Mouse (Mus musculus): Measurements from ENCODE around the gene Tmem265. TPM values are rescaled to one million over a fixed set of nuclear protein-coding genes. Genes with fewer than 3 reads are reported as not detected.

The Tmem265 gene
- polyA plus RNA-seq, 1 experiment from 2014 or later: 3.8 TPM

DNA sequence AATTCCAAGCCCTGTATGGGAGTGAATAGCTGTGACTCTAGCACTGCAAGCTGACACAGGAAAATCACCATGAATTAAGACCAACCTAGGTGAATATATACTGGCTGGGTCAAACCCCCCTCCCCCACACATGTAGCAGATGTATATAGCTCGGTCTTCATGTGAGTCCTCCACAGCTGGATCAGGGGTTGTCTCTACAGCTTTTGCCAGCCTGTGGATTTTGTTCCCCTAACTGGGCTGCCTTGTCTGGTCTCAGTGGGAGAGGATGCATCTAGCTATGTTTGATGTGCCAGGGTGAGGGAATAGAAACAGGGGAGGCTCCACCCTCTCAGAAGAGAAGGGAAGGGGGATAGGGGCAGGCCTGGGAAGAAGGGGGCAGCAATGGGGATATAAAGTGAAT lies 55.1 kb downstream of the Tmem265 start:
- no peaks in the 10 kb centered on the region for H3K4me1 ChIP-seq (replicated peaks; ENCODE audit: control insufficient read depth, insufficient read depth, low read length)
- TF ChIP-seq CTCF (IDR thresholded peaks at IDR 0.05; ENCODE audit: low read depth): no peak
- H3K4me2 ChIP-seq (replicated peaks; ENCODE audit: low read depth): no peak overlapping the region
- no peaks in the 10 kb centered on the region for H3K27me3 ChIP-seq (replicated peaks; ENCODE audit: control insufficient read depth, insufficient read depth, low read length)
- no peak overlapping the region for H3K4me3 ChIP-seq (ENCODE audit: low read depth, low read length)
- H3K36me3 ChIP-seq (ENCODE audit: control insufficient read depth, insufficient read depth): peaks cover 12% of the 10 kb centered on the region
- WGBS: 50% methylated on average over 1 of the region's 1 CpGs
- H3K27ac ChIP-seq (ENCODE audit: low read depth, low read length): no peak overlapping the region
- ATAC-seq: 0 out of 2 replicates have a peak, but pooled peaks have one; percentile 1
- no peaks in the 10 kb centered on the region for H3K9me3 ChIP-seq (ENCODE audit: control insufficient read depth)
- H3K9ac ChIP-seq (ENCODE audit: low read depth, low read length): no peak overlapping the region

Other genes with a start within 250 kb of the Tmem265 start
- gene Zfp768, start 215.8 kb upstream of the Tmem265 start, polyA plus RNA-seq (2015; fragmentation: Nextera tagmentation; extraction: Ambion mirVana): 16.3 and 18.0 TPM in 2 replicates
- 7.3 and 9.0 TPM in 2 replicates for gene Zfp747, start 185.3 kb upstream of the Tmem265 start, polyA plus RNA-seq (2015; fragmentation: Nextera tagmentation; extraction: Ambion mirVana)
- 4.7 and 5.8 TPM in 2 replicates for gene 9130019O22Rik, start 174.2 kb upstream of the Tmem265 start, polyA plus RNA-seq (2015; fragmentation: Nextera tagmentation; extraction: Ambion mirVana)
- gene E430018J23Rik, start 167.8 kb upstream of the Tmem265 start, polyA plus RNA-seq (2015; fragmentation: Nextera tagmentation; extraction: Ambion mirVana): 6.8 and 8.0 TPM in 2 replicates
- gene Zfp764, start 154.6 kb upstream of the Tmem265 start, polyA plus RNA-seq (2015; fragmentation: Nextera tagmentation; extraction: Ambion mirVana): 4.8 and 5.2 TPM in 2 replicates
- gene Zfp688, start 139.3 kb upstream of the Tmem265 start, polyA plus RNA-seq (2015; fragmentation: Nextera tagmentation; extraction: Ambion mirVana): 18.6 and 22.0 TPM in 2 replicates
- 2.2 and 2.6 TPM in 2 replicates for gene Zfp689, start 112.2 kb upstream of the Tmem265 start, polyA plus RNA-seq (2015; fragmentation: Nextera tagmentation; extraction: Ambion mirVana)
- gene Prr14, start 101.8 kb upstream of the Tmem265 start, polyA plus RNA-seq (2015; fragmentation: Nextera tagmentation; extraction: Ambion mirVana): 31.5 and 33.9 TPM in 2 replicates
- 8.1 and 9.4 TPM in 2 replicates for gene Fbrs, start 82.2 kb upstream of the Tmem265 start, polyA plus RNA-seq (2015; fragmentation: Nextera tagmentation; extraction: Ambion mirVana)
- 12.3 and 12.5 TPM in 2 replicates for gene Srcap, start 49.4 kb upstream of the Tmem265 start, polyA plus RNA-seq (2015; fragmentation: Nextera tagmentation; extraction: Ambion mirVana)
- 5.0 and 6.6 TPM in 2 replicates for gene Gm42715, start 41.8 kb upstream of the Tmem265 start, polyA plus RNA-seq (2015; fragmentation: Nextera tagmentation; extraction: Ambion mirVana)
- 25.1 and 25.7 TPM in 2 replicates for gene Phkg2, start 11.9 kb downstream of the Tmem265 start, polyA plus RNA-seq (2015; fragmentation: Nextera tagmentation; extraction: Ambion mirVana)
- 3.0 and 3.1 TPM in 2 replicates for gene Ccdc189, start 27.2 kb downstream of the Tmem265 start, polyA plus RNA-seq (2015; fragmentation: Nextera tagmentation; extraction: Ambion mirVana)
- gene Rnf40, start 27.4 kb downstream of the Tmem265 start, polyA plus RNA-seq (2015; fragmentation: Nextera tagmentation; extraction: Ambion mirVana): 16.7 and 20.6 TPM in 2 replicates
- 3.0 and 3.8 TPM in 2 replicates for gene Zfp629, start 54.4 kb downstream of the Tmem265 start, polyA plus RNA-seq (2015; fragmentation: Nextera tagmentation; extraction: Ambion mirVana)
- 26.6 and 27.7 TPM in 2 replicates for gene Bcl7c, start 147.5 kb downstream of the Tmem265 start, polyA plus RNA-seq (2015; fragmentation: Nextera tagmentation; extraction: Ambion mirVana)
- gene Ctf1, start 151.3 kb downstream of the Tmem265 start, polyA plus RNA-seq (2015; fragmentation: Nextera tagmentation; extraction: Ambion mirVana): 4.1 TPM in 2 replicates
- gene Ctf2, start 170.8 kb downstream of the Tmem265 start, polyA plus RNA-seq (2015; fragmentation: Nextera tagmentation; extraction: Ambion mirVana): not detected in 2 replicates
- gene Fbxl19, start 183.2 kb downstream of the Tmem265 start, polyA plus RNA-seq (2015; fragmentation: Nextera tagmentation; extraction: Ambion mirVana): 2.1 and 2.2 TPM in 2 replicates
- 18.7 and 21.8 TPM in 2 replicates for gene Orai3, start 208.4 kb downstream of the Tmem265 start, polyA plus RNA-seq (2015; fragmentation: Nextera tagmentation; extraction: Ambion mirVana)
- 9.7 and 9.9 TPM in 2 replicates for gene Setd1a, start 215.3 kb downstream of the Tmem265 start, polyA plus RNA-seq (2015; fragmentation: Nextera tagmentation; extraction: Ambion mirVana)
- gene Gm49388, start 224.2 kb downstream of the Tmem265 start, polyA plus RNA-seq (2015; fragmentation: Nextera tagmentation; extraction: Ambion mirVana): not detected in 2 replicates
- gene Hsd3b7, start 239.2 kb downstream of the Tmem265 start, polyA plus RNA-seq (2015; fragmentation: Nextera tagmentation; extraction: Ambion mirVana): 35.2 and 37.3 TPM in 2 replicates